Mouse (Mus musculus) forebrain, embryonic 14.5 days (tissue): ENCODE results near the gene Olfr768. TPM values are rescaled to one million over a fixed set of nuclear protein-coding genes. Genes with fewer than 3 reads are reported as not detected.

ENCODE experiments used
- polyA plus RNA-seq: library from polyadenylated mRNA; unstranded; fragments of >200 nt; fragmentation: Nextera tagmentation; extraction: Ambion mirVana; gene quantifications from 2 replicates; pipeline ENCODE4 v1.2.1, GENCODE M21; 2014

The Olfr768 gene
- polyA plus RNA-seq, 1 experiment from 2014 or later = not detected

Other genes with a start within 250 kb of the Olfr768 start
- 6.0 and 6.3 TPM in 2 replicates for gene Gdf11, start 207.7 kb downstream of the Olfr768 start, polyA plus RNA-seq
- 122 and 126 TPM in 2 replicates for gene Cd63, start 198.4 kb downstream of the Olfr768 start, polyA plus RNA-seq
- gene Rdh5, start 176.5 kb downstream of the Olfr768 start, polyA plus RNA-seq = 8.8 and 9.9 TPM in 2 replicates
- 244 and 295 TPM in 2 replicates for gene Bloc1s1, start 175.3 kb downstream of the Olfr768 start, polyA plus RNA-seq
- gene Itga7, start 165.6 kb downstream of the Olfr768 start, polyA plus RNA-seq = 1.3 and 1.8 TPM in 2 replicates
- not detected in 2 replicates for gene Mettl7b, start 138.4 kb downstream of the Olfr768 start, polyA plus RNA-seq
- not detected in 2 replicates for gene Olfr9, start 109.9 kb downstream of the Olfr768 start, polyA plus RNA-seq
- not detected in 2 replicates for gene Olfr763, start 88.6 kb downstream of the Olfr768 start, polyA plus RNA-seq
- gene Olfr764-ps1, start 59.5 kb downstream of the Olfr768 start, polyA plus RNA-seq = not detected in 2 replicates
- gene Olfr765, start 49.4 kb downstream of the Olfr768 start, polyA plus RNA-seq = not detected in 2 replicates
- not detected in 2 replicates for gene Olfr766-ps1, start 30.4 kb downstream of the Olfr768 start, polyA plus RNA-seq
- gene Olfr767, start 16.5 kb downstream of the Olfr768 start, polyA plus RNA-seq = not detected in 2 replicates
- not detected in 2 replicates for gene Olfr769, start 18.5 kb upstream of the Olfr768 start, polyA plus RNA-seq
- not detected in 2 replicates for gene Olfr770, start 39.6 kb upstream of the Olfr768 start, polyA plus RNA-seq
- not detected in 2 replicates for gene Olfr771, start 65.4 kb upstream of the Olfr768 start, polyA plus RNA-seq
- not detected in 2 replicates for gene Olfr772, start 78.5 kb upstream of the Olfr768 start, polyA plus RNA-seq
- gene Olfr773, start 88.0 kb upstream of the Olfr768 start, polyA plus RNA-seq = not detected in 2 replicates
- not detected in 2 replicates for gene Olfr774, start 136.8 kb upstream of the Olfr768 start, polyA plus RNA-seq
- gene Olfr775, start 149.0 kb upstream of the Olfr768 start, polyA plus RNA-seq = not detected in 2 replicates
- gene Olfr776, start 159.8 kb upstream of the Olfr768 start, polyA plus RNA-seq = not detected in 2 replicates
- not detected in 2 replicates for gene Olfr777, start 172.1 kb upstream of the Olfr768 start, polyA plus RNA-seq
- gene Olfr780, start 218.7 kb upstream of the Olfr768 start, polyA plus RNA-seq = not detected in 2 replicates
- not detected in 2 replicates for gene Olfr781, start 229.5 kb upstream of the Olfr768 start, polyA plus RNA-seq
- not detected in 2 replicates for gene Olfr782, start 249.5 kb upstream of the Olfr768 start, polyA plus RNA-seq